Mouse (Mus musculus): ENCODE data around the gene Gm45716. TPM values are rescaled to one million over a fixed set of nuclear protein-coding genes. Genes with fewer than 3 reads are reported as not detected.

The Gm45716 gene
- polyA plus RNA-seq, 1 experiment from 2014 or later, result 22.0 TPM

GRCm38 (mm10) chr11:90240652-90241330, 53.3 kb downstream of the Gm45716 start:
- Histone ChIP-seq H3K9ac (no peak overlapping the region), H3K4me2 (no peak overlapping the region), H3K27ac (replicated peaks) (no peak overlapping the region), H3K9me3 (no peaks in the 10 kb centered on the region), H3K36me3 (no peaks in the 10 kb centered on the region), H3K27me3 (no peaks in the 10 kb centered on the region), H3K4me3 (no peak overlapping the region), H3K4me1 (replicated peaks) (no peaks in the 10 kb centered on the region)
- ATAC-seq (ENCODE audit: low FRiP score, low read depth), result no peak
- WGBS, result 24% methylated on average over 6 of the region's 6 CpGs

GRCm38 (mm10) chr11:90241874-90242273, 54.4 kb downstream of the Gm45716 start:
- H3K4me1 ChIP-seq (replicated peaks), result no peaks in the 10 kb centered on the region
- H3K9me3 ChIP-seq, result no peaks in the 10 kb centered on the region
- H3K27ac ChIP-seq (replicated peaks), result no peak overlapping the region
- no peaks in the 10 kb centered on the region for H3K36me3 ChIP-seq
- no peak overlapping the region for H3K4me3 ChIP-seq
- 85% methylated on average over 2 of the region's 2 CpGs for WGBS
- H3K9ac ChIP-seq, result no peak overlapping the region
- ATAC-seq (ENCODE audit: low FRiP score, low read depth), result no peak
- H3K27me3 ChIP-seq, result no peaks in the 10 kb centered on the region
- H3K4me2 ChIP-seq, result no peak overlapping the region

- no peak for ATAC-seq (ENCODE audit: low FRiP score, low read depth)
- no peak overlapping the region for H3K4me2 ChIP-seq
- WGBS, result 98% methylated on average over 2 of the region's 2 CpGs
- no peaks in the 10 kb centered on the region for H3K36me3 ChIP-seq
- H3K9me3 ChIP-seq, result no peaks in the 10 kb centered on the region
- no peak overlapping the region for H3K27ac ChIP-seq (replicated peaks)
- no peak overlapping the region for H3K4me3 ChIP-seq
- no peaks in the 10 kb centered on the region for H3K27me3 ChIP-seq
- peaks cover 1% of the 10 kb centered on the region for H3K4me1 ChIP-seq (replicated peaks)
- no peak overlapping the region for H3K9ac ChIP-seq
Measured at GRCm38 (mm10) chr11:90243300-90243699, 55.8 kb downstream of the Gm45716 start.

- Histone ChIP-seq H3K4me1 (replicated peaks) (peaks cover 11% of the 10 kb centered on the region), H3K4me3 (no peak overlapping the region), H3K4me2 (no peak overlapping the region), H3K27ac (replicated peaks) (no peak overlapping the region), H3K9me3 (no peaks in the 10 kb centered on the region), H3K9ac (no peak overlapping the region), H3K36me3 (no peaks in the 10 kb centered on the region), H3K27me3 (no peaks in the 10 kb centered on the region)
- no peak for ATAC-seq (ENCODE audit: low FRiP score, low read depth)
- WGBS, result 83% methylated on average over 6 of the region's 6 CpGs
Measured at GRCm38 (mm10) chr11:90245630-90246029, 58.1 kb downstream of the Gm45716 start.

GRCm38 (mm10) chr11:90246676-90247075, 59.2 kb downstream of the Gm45716 start:
- peaks cover 22% of the 10 kb centered on the region for H3K4me1 ChIP-seq (replicated peaks)
- ATAC-seq (ENCODE audit: low FRiP score, low read depth), result no peak
- no peaks in the 10 kb centered on the region for H3K9me3 ChIP-seq
- no peak overlapping the region for H3K4me2 ChIP-seq
- WGBS, result 84% methylated on average over 4 of the region's 4 CpGs
- H3K9ac ChIP-seq, result no peak overlapping the region
- H3K27ac ChIP-seq (replicated peaks), result no peak overlapping the region
- no peaks in the 10 kb centered on the region for H3K36me3 ChIP-seq
- H3K4me3 ChIP-seq, result no peak overlapping the region
- no peaks in the 10 kb centered on the region for H3K27me3 ChIP-seq

- Histone ChIP-seq H3K27me3 (no peaks in the 10 kb centered on the region), H3K27ac (replicated peaks) (no peak overlapping the region), H3K4me2 (no peak overlapping the region), H3K4me1 (replicated peaks) (peaks cover 32% of the 10 kb centered on the region), H3K9me3 (no peaks in the 10 kb centered on the region), H3K4me3 (no peak overlapping the region), H3K9ac (no peak overlapping the region), H3K36me3 (no peaks in the 10 kb centered on the region)
- ATAC-seq (ENCODE audit: low FRiP score, low read depth), result no peak
- WGBS, result 73% methylated on average over 4 of the region's 4 CpGs
Measured at GRCm38 (mm10) chr11:90247793-90248192, 60.3 kb downstream of the Gm45716 start.

- H3K4me3 ChIP-seq, result peak within 1 kb of the TSS; percentile 89
- no peaks in the 10 kb centered on the region for H3K27me3 ChIP-seq
- H3K9ac ChIP-seq, result peak within 1 kb of the TSS; percentile 94
- peaks cover 35% of the 10 kb centered on the region for H3K4me1 ChIP-seq (replicated peaks)
- H3K27ac ChIP-seq (replicated peaks), result peak within 1 kb of the TSS; percentile 96
- under 1% methylated on average over 45 of the region's 51 CpGs for WGBS
- H3K4me2 ChIP-seq, result peak within 1 kb of the TSS; percentile 76
- H3K9me3 ChIP-seq, result no peaks in the 10 kb centered on the region
- no peaks in the 10 kb centered on the region for H3K36me3 ChIP-seq
- peak; percentile 99 for ATAC-seq (ENCODE audit: low FRiP score, low read depth)
Measured at GRCm38 (mm10) chr11:90249025-90249650, 61.7 kb downstream of the Gm45716 start, which contains the start of gene Mmd. Mmd (plus strand) TSS chr11:90249456.

GRCm38 (mm10) chr11:90249701-90250141, 62.2 kb downstream of the Gm45716 start:
- peak overlapping the region; percentile 94 for H3K9ac ChIP-seq
- peak overlapping the region; percentile 76 for H3K4me2 ChIP-seq
- peaks cover 35% of the 10 kb centered on the region for H3K4me1 ChIP-seq (replicated peaks)
- no peaks in the 10 kb centered on the region for H3K36me3 ChIP-seq
- peak overlapping the region; percentile 96 for H3K27ac ChIP-seq (replicated peaks)
- H3K27me3 ChIP-seq, result no peaks in the 10 kb centered on the region
- H3K4me3 ChIP-seq, result peak overlapping the region; percentile 89
- no peaks in the 10 kb centered on the region for H3K9me3 ChIP-seq
- peak; percentile 42 for ATAC-seq (ENCODE audit: low FRiP score, low read depth)
- WGBS, result under 1% methylated on average over 22 of the region's 22 CpGs

- Histone ChIP-seq H3K27me3 (no peaks in the 10 kb centered on the region), H3K4me2 (peak overlapping the region; percentile 76), H3K27ac (replicated peaks) (peak overlapping the region; percentile 96), H3K9ac (peak overlapping the region; percentile 94), H3K36me3 (no peaks in the 10 kb centered on the region), H3K4me1 (replicated peaks) (peaks cover 35% of the 10 kb centered on the region), H3K4me3 (peak overlapping the region; percentile 89), H3K9me3 (no peaks in the 10 kb centered on the region)
- no peak for ATAC-seq (ENCODE audit: low FRiP score, low read depth)
- WGBS, result 2% methylated on average over 9 of the region's 9 CpGs
Measured at GRCm38 (mm10) chr11:90250189-90250588, 62.7 kb downstream of the Gm45716 start.

- no peak for ATAC-seq (ENCODE audit: low FRiP score, low read depth)
- Histone ChIP-seq H3K27ac (replicated peaks) (no peak overlapping the region), H3K36me3 (no peaks in the 10 kb centered on the region), H3K4me1 (replicated peaks) (peaks cover 38% of the 10 kb centered on the region), H3K9ac (peak overlapping the region; percentile 94), H3K4me2 (peak overlapping the region; percentile 76), H3K27me3 (no peaks in the 10 kb centered on the region), H3K4me3 (peak overlapping the region; percentile 89), H3K9me3 (no peaks in the 10 kb centered on the region)
- 51% methylated on average over 7 of the region's 7 CpGs for WGBS
Measured at GRCm38 (mm10) chr11:90250730-90251129, 63.2 kb downstream of the Gm45716 start.

GRCm38 (mm10) chr11:90251923-90252322, 64.4 kb downstream of the Gm45716 start:
- Histone ChIP-seq H3K4me1 (replicated peaks) (peaks cover 39% of the 10 kb centered on the region), H3K36me3 (no peaks in the 10 kb centered on the region), H3K27ac (replicated peaks) (no peak overlapping the region), H3K9me3 (no peaks in the 10 kb centered on the region), H3K9ac (no peak overlapping the region), H3K4me3 (no peak overlapping the region), H3K27me3 (no peaks in the 10 kb centered on the region), H3K4me2 (no peak overlapping the region)
- WGBS, result 39% methylated on average over 2 of the region's 2 CpGs
- no peak for ATAC-seq (ENCODE audit: low FRiP score, low read depth)

GRCm38 (mm10) chr11:90252366-90252765, 64.9 kb downstream of the Gm45716 start:
- WGBS, result 70% methylated on average over 8 of the region's 8 CpGs
- Histone ChIP-seq H3K4me3 (no peak overlapping the region), H3K4me1 (replicated peaks) (peaks cover 39% of the 10 kb centered on the region), H3K9me3 (no peaks in the 10 kb centered on the region), H3K27me3 (no peaks in the 10 kb centered on the region), H3K9ac (no peak overlapping the region), H3K4me2 (no peak overlapping the region), H3K27ac (replicated peaks) (no peak overlapping the region), H3K36me3 (no peaks in the 10 kb centered on the region)
- no peak for ATAC-seq (ENCODE audit: low FRiP score, low read depth)
